Mouse (Mus musculus) skeletal muscle tissue, adult 2 months (tissue): ENCODE results near the gene Ankrd17.
A peak's percentile ranks its signal among the peaks of the same experiment; 100 is the strongest.

Experiments used
- DNase-seq: peaks from one replicate; pipeline ENCODE4 v3.0.0-alpha.2; 2012; ENCODE audit warnings: low read depth, low spot score

The Ankrd17 gene

GRCm38 (mm10) chr5:90366121-90367066, at the start of gene Ankrd17:
TSS of gene Ankrd17 (minus strand) at chr5:90366577.
- DNase-seq, result peak; percentile 92

- DNase-seq, result no peak
Measured at GRCm38 (mm10) chr5:90414925-90415295, 48.5 kb upstream of the Ankrd17 start.

GRCm38 (mm10) chr5:90414142-90414924, 48.0 kb upstream of the Ankrd17 start:
- DNase-seq, result no peak

GRCm38 (mm10) chr5:90405210-90405609, 38.8 kb upstream of the Ankrd17 start:
- no peak for DNase-seq

GRCm38 (mm10) chr5:90396817-90397216, 30.4 kb upstream of the Ankrd17 start:
- no peak for DNase-seq

GRCm38 (mm10) chr5:90394322-90394721, 27.9 kb upstream of the Ankrd17 start:
- DNase-seq, result no peak

- DNase-seq, result no peak
Measured at GRCm38 (mm10) chr5:90393764-90394163, 27.4 kb upstream of the Ankrd17 start.

- DNase-seq, result peak; percentile 9
Measured at GRCm38 (mm10) chr5:90383080-90383479, 16.7 kb upstream of the Ankrd17 start.

GRCm38 (mm10) chr5:90381458-90381857, 15.1 kb upstream of the Ankrd17 start:
- DNase-seq, result no peak

- no peak for DNase-seq
Measured at GRCm38 (mm10) chr5:90373708-90374107, 7.3 kb upstream of the Ankrd17 start.

GRCm38 (mm10) chr5:90370401-90370800, 4.0 kb upstream of the Ankrd17 start:
- DNase-seq, result no peak

- DNase-seq, result no peak
Measured at GRCm38 (mm10) chr5:90367067-90367303, 608 bp upstream of the Ankrd17 start, which contains the start of gene Gm9958. TSS of gene Gm9958 (plus strand) at chr5:90367204.

GRCm38 (mm10) chr5:90365141-90365951, 1.0 kb downstream of the Ankrd17 start:
- DNase-seq, result peak; percentile 12

- DNase-seq, result peak; percentile 54
Measured at GRCm38 (mm10) chr5:90364526-90364925, 1.9 kb downstream of the Ankrd17 start.

- DNase-seq, result no peak
Measured at GRCm38 (mm10) chr5:90355824-90356223, 10.6 kb downstream of the Ankrd17 start.

GRCm38 (mm10) chr5:90353552-90354317, 12.6 kb downstream of the Ankrd17 start:
- no peak for DNase-seq

GRCm38 (mm10) chr5:90346877-90347276, 19.5 kb downstream of the Ankrd17 start:
- DNase-seq, result no peak

- peak; percentile 21 for DNase-seq
Measured at GRCm38 (mm10) chr5:90340847-90341246, 25.5 kb downstream of the Ankrd17 start.

GRCm38 (mm10) chr5:90339953-90340343, 26.4 kb downstream of the Ankrd17 start:
- DNase-seq, result no peak

- peak; percentile 69 for DNase-seq
Measured at GRCm38 (mm10) chr5:90339129-90339952, 27.0 kb downstream of the Ankrd17 start.
